Mouse (Mus musculus): ENCODE measurements at regions not wholly inside any gene's neighbourhood (a gene's known extent, or its start where the extent isn't known, plus 50 kb on each side); places are given as distances from the start of the nearest gene placed in this dataset.

DNA sequence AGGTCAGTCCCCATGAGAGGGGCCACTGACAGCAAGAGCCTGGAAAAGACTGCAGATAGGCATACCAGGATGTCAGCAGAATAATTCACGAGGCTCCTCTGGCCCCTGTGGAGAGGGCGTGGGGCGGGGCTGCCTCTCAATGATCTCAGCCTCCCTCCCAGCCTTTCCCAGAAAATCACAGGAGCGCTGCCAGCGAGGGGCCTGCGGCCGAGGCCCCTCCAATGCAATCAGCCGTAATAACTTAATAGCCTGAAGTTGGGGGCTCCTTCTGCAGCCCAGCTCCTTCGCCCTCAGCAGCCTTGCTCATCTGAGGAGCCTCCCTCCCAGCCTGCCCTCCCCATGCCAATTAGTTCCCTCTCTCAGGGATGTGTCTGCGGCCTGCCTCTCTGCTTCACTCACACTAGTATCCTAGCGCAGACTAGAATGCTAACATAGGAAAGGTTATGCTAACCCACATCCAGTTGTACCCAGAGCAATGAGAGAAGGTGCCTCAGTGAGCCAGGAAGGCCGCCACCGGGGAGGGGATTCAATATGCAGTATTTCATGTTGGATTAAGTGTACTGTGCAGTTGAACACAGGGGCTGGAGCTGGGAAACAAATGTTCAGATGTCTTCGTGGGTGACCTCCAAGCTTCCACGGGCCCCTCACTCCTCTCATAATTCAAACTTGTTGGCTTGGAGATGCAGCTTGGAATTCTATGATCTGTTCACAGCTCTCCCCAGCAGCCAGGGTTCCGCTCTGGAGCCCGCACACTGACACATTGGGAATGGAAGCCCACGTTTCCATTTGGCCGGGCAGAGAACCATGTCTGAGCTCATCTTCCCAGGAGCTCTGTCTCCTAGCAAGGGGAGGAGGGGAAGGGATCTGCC is 67.5 kb upstream of the Stx16 start:
- DNase-seq (ENCODE audit: extremely low read depth, low read depth, low spot score): no peak
- Histone ChIP-seq H3K36me3 (ENCODE audit: control insufficient read depth, insufficient read depth, low read length) (no peaks in the 10 kb centered on the region), H3K27me3 (ENCODE audit: control insufficient read depth, insufficient read depth, low read length) (no peaks in the 10 kb centered on the region), H3K9ac (ENCODE audit: low read depth, low read length) (no peak overlapping the region), H3K4me1 (ENCODE audit: control insufficient read depth, insufficient read depth, low read length) (no peaks in the 10 kb centered on the region), H3K27ac (replicated peaks; ENCODE audit: insufficient read depth, low read depth, low read length) (no peak overlapping the region), H3K4me3 (ENCODE audit: insufficient read depth, low read depth, low read length) (no peak overlapping the region), H3K79me2 (ENCODE audit: control insufficient read depth, insufficient read depth, low read length) (no peaks in the 10 kb centered on the region)
- no peak for TF ChIP-seq CTCF (IDR thresholded peaks at IDR 0.05; ENCODE audit: low read depth, low read length)
- no peak for TF ChIP-seq POLR2A (IDR thresholded peaks at IDR 0.05; ENCODE audit: extremely low read depth, insufficient read depth, low read length)
- WGBS: 85% methylated on average over 19 of the region's 19 CpGs

DNA sequence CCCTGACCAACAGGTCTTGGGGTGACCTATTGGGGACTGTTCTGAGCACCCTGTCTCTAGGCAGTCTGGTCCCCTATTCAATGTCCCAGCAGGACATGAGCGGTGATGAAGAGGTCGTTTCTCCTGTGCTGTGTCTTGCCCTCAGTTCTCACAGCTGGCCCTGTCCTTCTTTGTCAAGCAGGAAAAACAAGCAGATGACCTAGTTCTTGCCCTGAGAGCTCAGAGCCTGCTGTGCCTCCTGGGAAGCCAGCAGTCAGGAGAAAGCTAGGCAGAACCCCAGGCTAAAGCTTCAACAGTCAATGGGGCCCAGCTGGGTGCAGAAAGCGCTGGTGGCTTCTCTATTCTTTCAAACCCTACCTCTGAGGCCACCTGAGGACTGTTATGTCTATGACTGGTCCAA is 66.1 kb upstream of the Stx16 start:
- TF ChIP-seq POLR2A (IDR thresholded peaks at IDR 0.05; ENCODE audit: extremely low read depth, insufficient read depth, low read length) (no peak), CTCF (IDR thresholded peaks at IDR 0.05; ENCODE audit: low read depth, low read length) (no peak)
- Histone ChIP-seq H3K9ac (ENCODE audit: low read depth, low read length) (no peak overlapping the region), H3K4me1 (ENCODE audit: control insufficient read depth, insufficient read depth, low read length) (no peaks in the 10 kb centered on the region), H3K79me2 (ENCODE audit: control insufficient read depth, insufficient read depth, low read length) (no peaks in the 10 kb centered on the region), H3K4me3 (ENCODE audit: insufficient read depth, low read depth, low read length) (no peak overlapping the region), H3K27ac (replicated peaks; ENCODE audit: insufficient read depth, low read depth, low read length) (no peak overlapping the region), H3K27me3 (ENCODE audit: control insufficient read depth, insufficient read depth, low read length) (no peaks in the 10 kb centered on the region), H3K36me3 (ENCODE audit: control insufficient read depth, insufficient read depth, low read length) (no peaks in the 10 kb centered on the region)
- DNase-seq (ENCODE audit: extremely low read depth, low read depth, low spot score): no peak
- WGBS: 65% methylated on average over 3 of the region's 3 CpGs

DNA sequence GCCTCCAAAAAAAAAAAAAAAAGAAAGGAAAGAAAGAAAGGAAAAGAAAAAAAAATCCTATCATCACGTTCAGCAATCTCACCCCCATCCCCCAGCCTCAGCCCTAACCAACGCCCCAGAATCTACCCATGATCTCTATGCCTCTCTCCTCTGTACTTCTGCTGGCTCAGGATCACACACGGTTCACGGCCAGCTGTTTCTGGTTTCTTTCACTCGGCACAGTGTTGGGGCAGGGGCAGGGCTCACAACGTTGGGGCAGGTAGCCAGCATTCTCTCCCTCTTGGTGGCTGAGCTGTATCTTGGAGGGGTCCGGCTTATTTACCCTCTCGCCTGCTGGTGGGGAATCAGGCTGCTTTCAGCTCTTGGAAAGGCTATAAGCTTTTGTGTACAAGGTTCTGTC is 64.7 kb upstream of the Stx16 start:
- WGBS: 69% methylated on average over 8 of the region's 8 CpGs
- TF ChIP-seq POLR2A (IDR thresholded peaks at IDR 0.05; ENCODE audit: extremely low read depth, insufficient read depth, low read length) (no peak), CTCF (IDR thresholded peaks at IDR 0.05; ENCODE audit: low read depth, low read length) (no peak)
- H3K27ac ChIP-seq (replicated peaks; ENCODE audit: insufficient read depth, low read depth, low read length): no peak overlapping the region
- H3K4me3 ChIP-seq (ENCODE audit: insufficient read depth, low read depth, low read length): no peak overlapping the region
- DNase-seq (ENCODE audit: extremely low read depth, low read depth, low spot score): no peak
- H3K36me3 ChIP-seq (ENCODE audit: control insufficient read depth, insufficient read depth, low read length): no peaks in the 10 kb centered on the region
- no peak overlapping the region for H3K9ac ChIP-seq (ENCODE audit: low read depth, low read length)
- H3K79me2 ChIP-seq (ENCODE audit: control insufficient read depth, insufficient read depth, low read length): no peaks in the 10 kb centered on the region
- no peaks in the 10 kb centered on the region for H3K27me3 ChIP-seq (ENCODE audit: control insufficient read depth, insufficient read depth, low read length)
- H3K4me1 ChIP-seq (ENCODE audit: control insufficient read depth, insufficient read depth, low read length): no peaks in the 10 kb centered on the region

DNA sequence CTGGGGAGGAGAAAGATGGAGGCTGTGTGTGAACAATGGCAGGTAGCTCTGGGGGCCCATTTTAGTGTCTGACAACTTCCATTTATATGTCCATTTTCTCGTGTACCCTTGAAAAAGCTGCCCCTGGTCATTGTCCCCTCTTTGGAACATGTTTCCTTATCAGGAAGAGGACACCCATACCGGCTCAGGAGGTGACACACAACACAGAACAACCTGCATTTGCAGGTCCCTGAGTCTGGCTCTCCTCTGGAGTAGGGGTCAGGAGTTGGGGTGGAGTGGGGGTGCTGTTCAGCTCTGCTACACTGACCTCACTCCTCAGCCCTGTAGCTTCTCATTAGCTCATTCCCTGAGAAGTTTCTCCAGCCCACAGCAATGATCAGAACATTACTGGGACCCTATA is 61.7 kb upstream of the Stx16 start:
- Histone ChIP-seq H3K27me3 (ENCODE audit: control insufficient read depth, insufficient read depth, low read length) (no peaks in the 10 kb centered on the region), H3K4me3 (ENCODE audit: insufficient read depth, low read depth, low read length) (no peak overlapping the region), H3K4me1 (ENCODE audit: control insufficient read depth, insufficient read depth, low read length) (no peaks in the 10 kb centered on the region), H3K36me3 (ENCODE audit: control insufficient read depth, insufficient read depth, low read length) (no peaks in the 10 kb centered on the region), H3K9ac (ENCODE audit: low read depth, low read length) (no peak overlapping the region), H3K79me2 (ENCODE audit: control insufficient read depth, insufficient read depth, low read length) (no peaks in the 10 kb centered on the region), H3K27ac (replicated peaks; ENCODE audit: insufficient read depth, low read depth, low read length) (no peak overlapping the region)
- no peak for TF ChIP-seq CTCF (IDR thresholded peaks at IDR 0.05; ENCODE audit: low read depth, low read length)
- TF ChIP-seq POLR2A (IDR thresholded peaks at IDR 0.05; ENCODE audit: extremely low read depth, insufficient read depth, low read length): no peak
- WGBS: 79% methylated on average over 2 of the region's 2 CpGs
- no peak for DNase-seq (ENCODE audit: extremely low read depth, low read depth, low spot score)

DNA sequence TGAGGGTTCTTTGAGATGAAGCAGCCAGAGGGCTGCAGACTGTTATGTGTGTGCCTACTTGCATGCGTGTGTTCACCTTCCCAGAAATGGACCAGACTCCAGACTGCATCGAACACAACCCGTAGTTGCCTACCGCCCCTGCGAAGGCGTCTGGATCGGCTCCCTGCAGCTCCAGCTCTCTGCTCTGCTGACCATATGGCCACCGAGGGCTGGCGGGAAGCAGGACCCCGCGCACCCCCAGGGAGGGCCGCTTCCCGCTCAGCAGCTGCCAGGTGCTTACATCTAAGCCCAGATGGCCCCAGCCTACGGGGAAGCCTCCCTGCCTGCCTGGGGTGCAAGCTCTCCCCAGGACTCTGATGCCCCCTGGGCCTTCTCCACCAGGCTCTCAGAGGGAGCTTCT is 60.8 kb upstream of the Stx16 start:
- no peak overlapping the region for H3K4me3 ChIP-seq (ENCODE audit: insufficient read depth, low read depth, low read length)
- no peaks in the 10 kb centered on the region for H3K4me1 ChIP-seq (ENCODE audit: control insufficient read depth, insufficient read depth, low read length)
- no peak for TF ChIP-seq POLR2A (IDR thresholded peaks at IDR 0.05; ENCODE audit: extremely low read depth, insufficient read depth, low read length)
- TF ChIP-seq CTCF (IDR thresholded peaks at IDR 0.05; ENCODE audit: low read depth, low read length): no peak
- no peaks in the 10 kb centered on the region for H3K27me3 ChIP-seq (ENCODE audit: control insufficient read depth, insufficient read depth, low read length)
- no peak overlapping the region for H3K27ac ChIP-seq (replicated peaks; ENCODE audit: insufficient read depth, low read depth, low read length)
- H3K79me2 ChIP-seq (ENCODE audit: control insufficient read depth, insufficient read depth, low read length): no peaks in the 10 kb centered on the region
- H3K9ac ChIP-seq (ENCODE audit: low read depth, low read length): no peak overlapping the region
- WGBS: 82% methylated on average over 14 of the region's 14 CpGs
- H3K36me3 ChIP-seq (ENCODE audit: control insufficient read depth, insufficient read depth, low read length): no peaks in the 10 kb centered on the region
- DNase-seq (ENCODE audit: extremely low read depth, low read depth, low spot score): no peak

DNA sequence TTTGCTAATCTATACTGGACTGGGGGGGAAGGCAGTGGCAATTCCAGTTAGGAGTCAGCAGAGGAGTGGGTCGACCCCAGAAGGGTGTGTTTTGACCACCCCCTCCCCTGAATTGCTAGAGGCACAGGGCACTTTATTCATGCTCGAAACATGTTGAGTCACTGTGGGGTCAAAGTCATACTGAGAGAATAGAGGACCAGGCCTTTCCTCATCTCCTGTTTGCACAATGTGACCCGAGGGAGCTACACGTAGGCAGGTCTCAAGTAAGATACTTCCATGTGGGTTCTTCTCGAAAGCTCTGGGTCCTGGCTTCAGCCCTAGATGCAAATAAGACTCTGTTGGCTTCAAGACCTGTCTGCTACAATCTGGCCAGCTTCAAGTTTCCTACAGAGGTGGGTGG is 60.0 kb upstream of the Stx16 start:
- H3K4me3 ChIP-seq (ENCODE audit: insufficient read depth, low read depth, low read length): no peak overlapping the region
- H3K9ac ChIP-seq (ENCODE audit: low read depth, low read length): no peak overlapping the region
- H3K27ac ChIP-seq (replicated peaks; ENCODE audit: insufficient read depth, low read depth, low read length): no peak overlapping the region
- no peaks in the 10 kb centered on the region for H3K79me2 ChIP-seq (ENCODE audit: control insufficient read depth, insufficient read depth, low read length)
- 40% methylated on average over 5 of the region's 5 CpGs for WGBS
- TF ChIP-seq POLR2A (IDR thresholded peaks at IDR 0.05; ENCODE audit: extremely low read depth, insufficient read depth, low read length) (no peak), CTCF (IDR thresholded peaks at IDR 0.05; ENCODE audit: low read depth, low read length) (no peak)
- DNase-seq (ENCODE audit: extremely low read depth, low read depth, low spot score): no peak
- H3K36me3 ChIP-seq (ENCODE audit: control insufficient read depth, insufficient read depth, low read length): no peaks in the 10 kb centered on the region
- no peaks in the 10 kb centered on the region for H3K27me3 ChIP-seq (ENCODE audit: control insufficient read depth, insufficient read depth, low read length)
- H3K4me1 ChIP-seq (ENCODE audit: control insufficient read depth, insufficient read depth, low read length): no peaks in the 10 kb centered on the region
